Mouse (Mus musculus): Measurements from ENCODE around the gene Krt80.

- no peak for TF ChIP-seq CTCF (conservative IDR thresholded peaks at IDR 0.05; ENCODE audit: insufficient read depth, insufficient read length, low read depth, low read length)
- no peak for TF ChIP-seq POLR2A (IDR thresholded peaks at IDR 0.05; ENCODE audit: low read depth, low read length)
Measured at GRCm38 (mm10) chr15:101320618-101321041, 49.3 kb downstream of the Krt80 start.

All from kidney, adult 2 months (tissue).